Mouse (Mus musculus) bone marrow macrophage, adult 2 months (primary cell): Measurements from ENCODE around the gene Cry2.

ENCODE experiments used
- CTCF ChIP-seq: IDR thresholded peaks from 2 replicates; pipeline ENCODE4 v1.5.1; 2012; ENCODE audit warnings: low read depth, mild to moderate bottlenecking, low read length, moderate library complexity
- POLR2A ChIP-seq: IDR thresholded peaks from 2 replicates; pipeline ENCODE4 v1.6.1; 2012; ENCODE audit warnings: mild to moderate bottlenecking, low read depth, low read length, borderline replicate concordance

- TF ChIP-seq POLR2A: no peak
- TF ChIP-seq CTCF: no peak
Measured at GRCm38 (mm10) chr2:92362571-92363228, 71.1 kb downstream of the Cry2 start.
